Mouse (Mus musculus): ENCODE measurements at regions not wholly inside any gene's neighbourhood (a gene's known extent, or its start where the extent isn't known, plus 50 kb on each side); places are given as distances from the start of the nearest gene placed in this dataset.

- H3K4me3 ChIP-seq (ENCODE audit: low read depth, low read length) = no peak overlapping the region
- WGBS = 70% methylated on average over 3 of the region's 3 CpGs
- H3K4me2 ChIP-seq (ENCODE audit: low read depth, low read length) = no peak overlapping the region
- no peak overlapping the region for H3K9ac ChIP-seq (replicated peaks; ENCODE audit: low read length)
- ATAC-seq (replicated peaks; ENCODE audit: insufficient number of reproducible peaks, low FRiP score, low TSS enrichment, low read depth) (no peak), DNase-seq (ENCODE audit: low spot score) (no peak)
- H3K36me3 ChIP-seq (replicated peaks; ENCODE audit: control insufficient read depth, insufficient read depth, low read depth, low read length) = no peaks in the 10 kb centered on the region
- no peaks in the 10 kb centered on the region for H3K27me3 ChIP-seq (ENCODE audit: control insufficient read depth, insufficient read depth, low read length)
- no peak overlapping the region for H3K27ac ChIP-seq (replicated peaks; ENCODE audit: low read depth, low read length)
- H3K4me1 ChIP-seq (ENCODE audit: control insufficient read depth, insufficient read depth, low read length) = no peaks in the 10 kb centered on the region
- H3K9me3 ChIP-seq (replicated peaks; ENCODE audit: control insufficient read depth, low read length) = no peaks in the 10 kb centered on the region
Observed at GRCm38 (mm10) chr7:137765961-137766360, 328.5 kb downstream of the Glrx3 start.

- Histone ChIP-seq H3K36me3 (replicated peaks; ENCODE audit: control insufficient read depth, insufficient read depth, low read depth, low read length) (no peaks in the 10 kb centered on the region), H3K4me2 (ENCODE audit: low read depth, low read length) (no peak overlapping the region), H3K27me3 (ENCODE audit: control insufficient read depth, insufficient read depth, low read length) (no peaks in the 10 kb centered on the region), H3K9ac (replicated peaks; ENCODE audit: low read length) (no peak overlapping the region), H3K27ac (replicated peaks; ENCODE audit: low read depth, low read length) (no peak overlapping the region), H3K9me3 (replicated peaks; ENCODE audit: control insufficient read depth, low read length) (no peaks in the 10 kb centered on the region), H3K4me1 (ENCODE audit: control insufficient read depth, insufficient read depth, low read length) (no peaks in the 10 kb centered on the region), H3K4me3 (ENCODE audit: low read depth, low read length) (no peak overlapping the region)
- DNase-seq (ENCODE audit: low spot score) (no peak), ATAC-seq (replicated peaks; ENCODE audit: insufficient number of reproducible peaks, low FRiP score, low TSS enrichment, low read depth) (no peak)
- 72% methylated on average over 2 of the region's 2 CpGs for WGBS
Observed at GRCm38 (mm10) chr7:137766721-137767120, 329.3 kb downstream of the Glrx3 start.

- Histone ChIP-seq H3K4me1 (ENCODE audit: control insufficient read depth, insufficient read depth, low read length) (no peaks in the 10 kb centered on the region), H3K27ac (replicated peaks; ENCODE audit: low read depth, low read length) (no peak overlapping the region), H3K9me3 (replicated peaks; ENCODE audit: control insufficient read depth, low read length) (no peaks in the 10 kb centered on the region), H3K4me2 (ENCODE audit: low read depth, low read length) (no peak overlapping the region), H3K9ac (replicated peaks; ENCODE audit: low read length) (no peak overlapping the region), H3K4me3 (ENCODE audit: low read depth, low read length) (no peak overlapping the region), H3K36me3 (replicated peaks; ENCODE audit: control insufficient read depth, insufficient read depth, low read depth, low read length) (no peaks in the 10 kb centered on the region), H3K27me3 (ENCODE audit: control insufficient read depth, insufficient read depth, low read length) (no peaks in the 10 kb centered on the region)
- no peak for ATAC-seq (replicated peaks; ENCODE audit: insufficient number of reproducible peaks, low FRiP score, low TSS enrichment, low read depth)
- no peak for DNase-seq (ENCODE audit: low spot score)
- 77% methylated on average over 7 of the region's 7 CpGs for WGBS
Observed at GRCm38 (mm10) chr7:137773051-137773964, 335.9 kb downstream of the Glrx3 start.

GRCm38 (mm10) chr7:137773965-137774310 is 336.5 kb downstream of the Glrx3 start:
- Histone ChIP-seq H3K4me3 (ENCODE audit: low read depth, low read length) (no peak overlapping the region), H3K9ac (replicated peaks; ENCODE audit: low read length) (no peak overlapping the region), H3K27me3 (ENCODE audit: control insufficient read depth, insufficient read depth, low read length) (no peaks in the 10 kb centered on the region), H3K4me2 (ENCODE audit: low read depth, low read length) (no peak overlapping the region), H3K36me3 (replicated peaks; ENCODE audit: control insufficient read depth, insufficient read depth, low read depth, low read length) (no peaks in the 10 kb centered on the region), H3K9me3 (replicated peaks; ENCODE audit: control insufficient read depth, low read length) (no peaks in the 10 kb centered on the region), H3K27ac (replicated peaks; ENCODE audit: low read depth, low read length) (no peak overlapping the region), H3K4me1 (ENCODE audit: control insufficient read depth, insufficient read depth, low read length) (no peaks in the 10 kb centered on the region)
- DNase-seq (ENCODE audit: low spot score) (peak; percentile 8), ATAC-seq (replicated peaks; ENCODE audit: insufficient number of reproducible peaks, low FRiP score, low TSS enrichment, low read depth) (0 out of 2 replicates have a peak, but pooled peaks have one; percentile 34)
- 51% methylated on average over 7 of the region's 7 CpGs for WGBS

GRCm38 (mm10) chr7:137783954-137784353 is 346.5 kb downstream of the Glrx3 start:
- Histone ChIP-seq H3K4me1 (ENCODE audit: control insufficient read depth, insufficient read depth, low read length) (no peaks in the 10 kb centered on the region), H3K9ac (replicated peaks; ENCODE audit: low read length) (no peak overlapping the region), H3K27me3 (ENCODE audit: control insufficient read depth, insufficient read depth, low read length) (no peaks in the 10 kb centered on the region), H3K4me3 (ENCODE audit: low read depth, low read length) (no peak overlapping the region), H3K27ac (replicated peaks; ENCODE audit: low read depth, low read length) (no peak overlapping the region), H3K9me3 (replicated peaks; ENCODE audit: control insufficient read depth, low read length) (no peaks in the 10 kb centered on the region), H3K4me2 (ENCODE audit: low read depth, low read length) (no peak overlapping the region), H3K36me3 (replicated peaks; ENCODE audit: control insufficient read depth, insufficient read depth, low read depth, low read length) (no peaks in the 10 kb centered on the region)
- DNase-seq (ENCODE audit: low spot score) (peak; percentile 68), ATAC-seq (replicated peaks; ENCODE audit: insufficient number of reproducible peaks, low FRiP score, low TSS enrichment, low read depth) (no peak)

GRCm38 (mm10) chr7:137805361-137805760 is 367.9 kb downstream of the Glrx3 start:
- no peak overlapping the region for H3K27ac ChIP-seq (replicated peaks; ENCODE audit: low read depth, low read length)
- H3K9me3 ChIP-seq (replicated peaks; ENCODE audit: control insufficient read depth, low read length) = no peaks in the 10 kb centered on the region
- no peaks in the 10 kb centered on the region for H3K36me3 ChIP-seq (replicated peaks; ENCODE audit: control insufficient read depth, insufficient read depth, low read depth, low read length)
- DNase-seq (ENCODE audit: low spot score) = peak; percentile 68
- no peaks in the 10 kb centered on the region for H3K4me1 ChIP-seq (ENCODE audit: control insufficient read depth, insufficient read depth, low read length)
- no peak for ATAC-seq (replicated peaks; ENCODE audit: insufficient number of reproducible peaks, low FRiP score, low TSS enrichment, low read depth)
- H3K27me3 ChIP-seq (ENCODE audit: control insufficient read depth, insufficient read depth, low read length) = no peaks in the 10 kb centered on the region
- 42% methylated on average over 6 of the region's 6 CpGs for WGBS
- no peak overlapping the region for H3K4me3 ChIP-seq (ENCODE audit: low read depth, low read length)
- H3K9ac ChIP-seq (replicated peaks; ENCODE audit: low read length) = no peak overlapping the region
- H3K4me2 ChIP-seq (ENCODE audit: low read depth, low read length) = no peak overlapping the region

GRCm38 (mm10) chr7:137812839-137813238 is 375.4 kb downstream of the Glrx3 start:
- whole genome bisulfite sequencing = 84% methylated on average over 3 of the region's 3 CpGs
- no peak for DNase-seq (ENCODE audit: low spot score)
- no peak overlapping the region for H3K9ac ChIP-seq (replicated peaks; ENCODE audit: low read length)

GRCm38 (mm10) chr7:137840520-137840919 is 403.1 kb downstream of the Glrx3 start:
- ATAC-seq (replicated peaks; ENCODE audit: insufficient number of reproducible peaks, low FRiP score, low TSS enrichment, low read depth) = no peak
- H3K9me3 ChIP-seq (replicated peaks; ENCODE audit: control insufficient read depth, low read length) = no peaks in the 10 kb centered on the region
- no peaks in the 10 kb centered on the region for H3K4me1 ChIP-seq (ENCODE audit: control insufficient read depth, insufficient read depth, low read length)

More at GRCm38 (mm10) chr7:137812839-137813238, 375.4 kb downstream of the Glrx3 start:
- no peak overlapping the region for H3K4me2 ChIP-seq (ENCODE audit: low read depth, low read length)
- no peaks in the 10 kb centered on the region for H3K27me3 ChIP-seq (ENCODE audit: control insufficient read depth, insufficient read depth, low read length)
- no peak for ATAC-seq (replicated peaks; ENCODE audit: insufficient number of reproducible peaks, low FRiP score, low TSS enrichment, low read depth)
- no peak overlapping the region for H3K4me3 ChIP-seq (ENCODE audit: low read depth, low read length)
- H3K4me1 ChIP-seq (ENCODE audit: control insufficient read depth, insufficient read depth, low read length) = no peaks in the 10 kb centered on the region
- H3K36me3 ChIP-seq (replicated peaks; ENCODE audit: control insufficient read depth, insufficient read depth, low read depth, low read length) = no peaks in the 10 kb centered on the region
- no peaks in the 10 kb centered on the region for H3K9me3 ChIP-seq (replicated peaks; ENCODE audit: control insufficient read depth, low read length)
- no peak overlapping the region for H3K27ac ChIP-seq (replicated peaks; ENCODE audit: low read depth, low read length)

More at GRCm38 (mm10) chr7:137840520-137840919, 403.1 kb downstream of the Glrx3 start:
- H3K36me3 ChIP-seq (replicated peaks; ENCODE audit: control insufficient read depth, insufficient read depth, low read depth, low read length) = no peaks in the 10 kb centered on the region
- H3K27me3 ChIP-seq (ENCODE audit: control insufficient read depth, insufficient read depth, low read length) = no peaks in the 10 kb centered on the region
- H3K4me3 ChIP-seq (ENCODE audit: low read depth, low read length) = no peak overlapping the region
- no peak overlapping the region for H3K9ac ChIP-seq (replicated peaks; ENCODE audit: low read length)
- no peak overlapping the region for H3K27ac ChIP-seq (replicated peaks; ENCODE audit: low read depth, low read length)
- DNase-seq (ENCODE audit: low spot score) = no peak
- H3K4me2 ChIP-seq (ENCODE audit: low read depth, low read length) = no peak overlapping the region
- 81% methylated on average over 2 of the region's 2 CpGs for WGBS

Measured in embryonic facial prominence, embryonic 11.5 days (tissue).